ENCODE assay signal across 43 mouse cellular contexts in the genomic region with DNA sequence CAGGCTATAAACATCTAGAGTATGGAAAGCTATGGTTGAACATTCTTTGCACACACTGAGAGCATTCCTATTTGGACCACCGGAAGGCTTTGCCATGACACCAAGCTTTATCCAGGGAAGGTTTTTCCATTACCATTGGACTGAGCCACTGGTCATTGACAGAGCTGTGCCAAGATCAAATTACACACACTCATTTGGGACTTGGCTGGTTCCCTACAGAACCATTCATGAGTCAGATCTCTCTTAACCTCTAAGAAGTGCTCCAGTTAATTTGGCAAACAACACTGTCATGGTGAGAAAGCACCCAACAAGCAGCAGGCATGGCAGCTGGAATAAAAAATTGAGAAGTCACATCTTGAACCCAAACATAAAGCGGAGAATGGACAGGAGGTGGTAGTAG. TPM values are rescaled to one million over a fixed set of nuclear protein-coding genes. Genes with fewer than 3 reads are reported as not detected.
"Had no signal": no experiment of that assay in that cellular context is flagged by ENCODE, and none has a peak within 500 bp of the region (broad histone marks: within the 10 kb centered on the region; RNA-seq: fewer than 3 reads in every experiment).

No protein-coding gene starts in this region.

- H3K4me1 ChIP-seq: heart, embryonic 13.5 days; heart, embryonic 15.5 days; hindbrain, embryonic 13.5 days; hindbrain, embryonic 15.5 days; kidney, embryonic 15.5 days; limb, embryonic 13.5 days; limb, embryonic 15.5 days; liver, embryonic 13.5 days; liver, embryonic 15.5 days had no signal

- H3K4me3 ChIP-seq: gastrocnemius, adult 2 months; heart, adult 2 months; heart, embryonic 13.5 days; heart, embryonic 15.5 days; hindbrain, embryonic 13.5 days; hindbrain, embryonic 15.5 days; kidney, embryonic 15.5 days; limb, embryonic 13.5 days; limb, embryonic 15.5 days; liver, embryonic 13.5 days; liver, embryonic 15.5 days had no signal

- DNase-seq: gastrocnemius, adult 2 months; gastrocnemius, postnatal 14 days; gastrocnemius, postnatal 36 days; heart, adult 2 months; heart, postnatal 14 days; heart, postnatal 36 days; kidney, adult 11 months; kidney, adult 2 months; kidney, adult 9 months; kidney, postnatal 14 days; kidney, postnatal 36 days; layer of hippocampus, adult 9-11 months; layer of hippocampus, postnatal 36 days; left cerebral cortex, postnatal 4 days; liver, embryonic 13.5 days; liver, postnatal 0 days had no signal

- H3K36me3 ChIP-seq: heart, embryonic 13.5 days; heart, embryonic 15.5 days; hindbrain, embryonic 13.5 days; hindbrain, embryonic 15.5 days; kidney, embryonic 15.5 days; limb, embryonic 13.5 days; limb, embryonic 15.5 days; liver, embryonic 13.5 days; liver, embryonic 15.5 days had no signal

- H3K27ac ChIP-seq: gastrocnemius, adult 2 months; heart, adult 2 months; heart, embryonic 13.5 days; heart, embryonic 15.5 days; hindbrain, embryonic 13.5 days; hindbrain, embryonic 15.5 days; hindbrain, postnatal 0 days; kidney, embryonic 15.5 days; kidney, postnatal 0 days; limb, embryonic 13.5 days; limb, embryonic 15.5 days; liver, embryonic 13.5 days; liver, embryonic 15.5 days had no signal

- H3K9me3 ChIP-seq: heart, embryonic 15.5 days; hindbrain, embryonic 15.5 days; limb, embryonic 13.5 days; limb, embryonic 15.5 days; liver, embryonic 13.5 days; liver, embryonic 15.5 days had no signal

- H3K27me3 ChIP-seq: heart, embryonic 13.5 days; heart, embryonic 15.5 days; hindbrain, embryonic 13.5 days; hindbrain, embryonic 15.5 days; kidney, embryonic 15.5 days; limb, embryonic 13.5 days; limb, embryonic 15.5 days; liver, embryonic 13.5 days; liver, embryonic 15.5 days had no signal

RNA-seq across cellular contexts. Expression of a gene that starts 0.7 kb away (rescaled TPM):
- total RNA-seq: gastrocnemius, adult 2 months; gastrocnemius, postnatal 14 days; gastrocnemius, postnatal 36 days; heart, adult 2 months; heart, postnatal 14 days; heart, postnatal 36 days; hematopoietic stem cell, adult 5-6 weeks; hindbrain, postnatal 0 days; layer of hippocampus, adult 18-20 months; layer of hippocampus, adult 8-10 months; layer of hippocampus, postnatal 14 days; layer of hippocampus, postnatal 36 days; left cerebral cortex, adult 18-20 months; left cerebral cortex, adult 8-10 months; left cerebral cortex, postnatal 10 days; left cerebral cortex, postnatal 25 days; left cerebral cortex, postnatal 4 days; liver, adult 2 months had no signal
- polyA plus RNA-seq: gonadal fat pad, adult 2 months; heart, adult 2 months; heart, embryonic 11.5 days; heart, embryonic 13.5 days; heart, embryonic 15.5 days; heart, postnatal 0 days; hindbrain, embryonic 11.5 days; hindbrain, embryonic 13.5 days; hindbrain, embryonic 15.5 days; hindbrain, postnatal 0 days; intestine, embryonic 14.5 days; intestine, embryonic 16.5 days; kidney, adult 2 months; kidney, embryonic 15.5 days; kidney, postnatal 0 days; large intestine, adult 2 months; limb, embryonic 11.5 days; limb, embryonic 13.5 days; limb, embryonic 15.5 days; liver, adult 2 months; liver, embryonic 13.5 days; liver, embryonic 15.5 days; liver, postnatal 0 days had no signal

RNA-seq across cellular contexts. Expression of a gene that starts 21.8 kb away (rescaled TPM):
- total RNA-seq: gastrocnemius, adult 2 months; gastrocnemius, postnatal 14 days; gastrocnemius, postnatal 36 days; heart, adult 2 months; heart, postnatal 14 days; heart, postnatal 36 days; hematopoietic stem cell, adult 5-6 weeks; hindbrain, postnatal 0 days; layer of hippocampus, adult 18-20 months; layer of hippocampus, adult 8-10 months; layer of hippocampus, postnatal 14 days; layer of hippocampus, postnatal 36 days; left cerebral cortex, adult 18-20 months; left cerebral cortex, adult 8-10 months; left cerebral cortex, postnatal 10 days; left cerebral cortex, postnatal 25 days; left cerebral cortex, postnatal 4 days; liver, adult 2 months had no signal
- polyA plus RNA-seq: gonadal fat pad, adult 2 months; heart, adult 2 months; heart, embryonic 11.5 days; heart, embryonic 13.5 days; heart, embryonic 15.5 days; heart, postnatal 0 days; hindbrain, embryonic 11.5 days; hindbrain, embryonic 13.5 days; hindbrain, postnatal 0 days; intestine, embryonic 14.5 days; intestine, embryonic 16.5 days; kidney, adult 2 months; kidney, embryonic 15.5 days; large intestine, adult 2 months; limb, embryonic 11.5 days; limb, embryonic 13.5 days; limb, embryonic 15.5 days; liver, adult 2 months; liver, embryonic 13.5 days; liver, embryonic 15.5 days; liver, postnatal 0 days had no signal

RNA-seq across cellular contexts. Expression of a gene that starts 22.3 kb away (rescaled TPM):
- total RNA-seq: gastrocnemius, adult 2 months; gastrocnemius, postnatal 14 days; gastrocnemius, postnatal 36 days; heart, adult 2 months; heart, postnatal 14 days; heart, postnatal 36 days; hematopoietic stem cell, adult 5-6 weeks; hindbrain, postnatal 0 days; layer of hippocampus, adult 18-20 months; layer of hippocampus, adult 8-10 months; layer of hippocampus, postnatal 14 days; layer of hippocampus, postnatal 36 days; left cerebral cortex, adult 18-20 months; left cerebral cortex, adult 8-10 months; left cerebral cortex, postnatal 10 days; left cerebral cortex, postnatal 25 days; left cerebral cortex, postnatal 4 days; liver, adult 2 months had no signal
- polyA plus RNA-seq: gonadal fat pad, adult 2 months; heart, adult 2 months; heart, embryonic 11.5 days; heart, embryonic 13.5 days; heart, embryonic 15.5 days; heart, postnatal 0 days; hindbrain, embryonic 11.5 days; hindbrain, embryonic 13.5 days; hindbrain, embryonic 15.5 days; hindbrain, postnatal 0 days; intestine, embryonic 14.5 days; intestine, embryonic 16.5 days; kidney, adult 2 months; kidney, embryonic 15.5 days; kidney, postnatal 0 days; large intestine, adult 2 months; limb, embryonic 11.5 days; limb, embryonic 13.5 days; limb, embryonic 15.5 days; liver, adult 2 months; liver, embryonic 13.5 days; liver, embryonic 15.5 days; liver, postnatal 0 days had no signal
